Mouse (Mus musculus): ENCODE results near the gene Dnm2. TPM values are rescaled to one million over a fixed set of nuclear protein-coding genes. Genes with fewer than 3 reads are reported as not detected.
"Not testable (repeated sequence)": the region's sequence is repeated elsewhere in the genome, so short reads cannot be mapped to it uniquely, and the experiment has no call there.

The Dnm2 gene
- total RNA-seq, 2 experiments from 2014 or later: 66.2 to 74.4 TPM

DNA sequence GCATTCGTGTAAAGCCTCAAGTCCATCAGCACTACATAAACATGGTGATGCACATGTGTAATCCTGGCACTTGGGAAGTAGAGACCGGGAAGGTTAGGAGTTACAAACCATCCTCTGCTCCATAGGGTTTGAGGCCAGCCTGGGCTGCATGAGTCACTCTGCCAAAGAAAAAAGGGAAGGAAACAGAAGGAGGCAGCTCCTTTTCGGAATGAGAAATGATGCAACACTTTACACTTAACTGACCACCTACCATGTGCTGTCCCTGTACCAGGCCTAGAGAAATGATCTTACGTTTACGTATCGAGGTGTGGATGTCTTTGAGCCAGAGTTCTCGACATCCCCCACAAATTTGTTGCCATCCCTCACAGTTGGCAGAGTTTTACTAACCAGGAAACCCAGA, 28.3 kb downstream of the Dnm2 start:
- intact Hi-C loops (cut with DNase I): no loop called here
- DNase-seq (ENCODE audit: low spot score): no peak

DNA sequence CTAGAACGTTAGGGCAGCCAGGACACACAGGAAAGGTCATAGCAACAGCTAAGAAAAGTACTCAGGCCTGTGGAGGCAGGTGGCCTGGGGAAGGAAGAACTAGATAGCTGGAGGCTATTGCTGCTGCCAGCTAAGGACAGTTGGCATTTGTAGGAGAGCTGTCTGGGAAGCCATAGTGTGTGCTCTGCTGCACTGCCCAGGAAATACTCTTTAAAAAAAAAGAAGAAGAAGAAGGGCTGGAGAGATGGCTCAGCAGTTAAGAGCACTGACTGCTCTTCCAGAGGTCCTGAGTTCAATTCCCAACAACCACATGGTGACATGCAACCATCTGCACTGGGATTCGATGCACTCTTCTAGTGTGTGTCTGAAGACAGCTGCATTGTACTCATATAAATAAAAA, 28.8 kb downstream of the Dnm2 start:
- intact Hi-C loops (cut with DNase I): no loop called here
- DNase-seq (ENCODE audit: low spot score): no peak

DNA sequence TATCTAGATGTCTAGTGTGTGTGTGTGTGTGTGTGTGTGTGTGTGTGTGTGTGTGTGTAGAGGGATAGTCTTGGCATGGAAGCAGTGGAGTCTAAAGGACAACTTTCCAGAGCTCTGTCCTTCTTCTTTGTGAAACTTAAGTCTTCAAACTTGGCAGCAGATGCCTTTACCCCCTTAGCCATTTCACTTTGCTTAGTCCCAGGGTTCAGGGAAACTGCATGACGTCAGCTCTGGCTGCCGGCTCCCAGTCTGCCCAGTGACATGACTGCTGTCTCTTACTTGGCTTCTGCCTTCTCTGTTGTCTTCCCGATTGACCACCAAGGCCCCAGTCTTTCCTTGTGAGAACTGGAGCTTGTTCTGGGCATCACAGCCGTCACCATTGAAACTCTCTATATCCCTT, 29.8 kb downstream of the Dnm2 start:
- DNase-seq (ENCODE audit: low spot score): no peak
- intact Hi-C loops (cut with DNase I): no loop called here

DNA sequence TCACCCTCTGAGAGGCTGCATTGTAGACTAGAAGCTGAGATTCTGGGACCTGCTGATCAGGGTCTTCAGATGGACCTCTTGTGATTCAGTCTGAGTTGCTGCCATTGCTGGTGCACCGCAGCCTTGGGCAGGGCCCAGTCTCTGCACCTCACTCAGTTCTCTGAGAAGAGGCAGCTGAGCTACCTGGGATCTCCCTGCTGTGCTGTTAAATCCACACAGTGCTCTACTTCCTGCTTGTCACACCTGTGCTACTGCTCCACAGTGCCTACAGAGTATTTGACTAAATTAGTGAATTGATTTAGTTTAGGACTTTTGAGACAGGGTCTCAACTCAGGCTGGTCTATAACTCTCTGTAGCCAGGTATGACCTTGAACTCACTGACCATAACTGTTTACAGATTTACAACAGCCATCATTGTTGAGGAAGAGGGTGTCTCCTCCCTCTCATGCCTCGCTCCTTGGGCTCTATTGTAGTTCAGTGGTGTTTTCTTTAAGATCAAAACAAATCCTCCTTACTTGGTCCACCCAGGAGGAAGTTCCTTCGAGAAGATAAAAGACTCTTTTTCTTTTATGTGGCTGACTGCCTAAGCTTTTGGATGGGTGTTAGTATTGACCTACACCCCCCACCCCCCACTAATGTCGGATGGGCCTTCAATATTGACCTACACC, 30.5 kb downstream of the Dnm2 start:
- DNase-seq (ENCODE audit: low spot score): no peak
- intact Hi-C loops (cut with DNase I): no loop called here

DNA sequence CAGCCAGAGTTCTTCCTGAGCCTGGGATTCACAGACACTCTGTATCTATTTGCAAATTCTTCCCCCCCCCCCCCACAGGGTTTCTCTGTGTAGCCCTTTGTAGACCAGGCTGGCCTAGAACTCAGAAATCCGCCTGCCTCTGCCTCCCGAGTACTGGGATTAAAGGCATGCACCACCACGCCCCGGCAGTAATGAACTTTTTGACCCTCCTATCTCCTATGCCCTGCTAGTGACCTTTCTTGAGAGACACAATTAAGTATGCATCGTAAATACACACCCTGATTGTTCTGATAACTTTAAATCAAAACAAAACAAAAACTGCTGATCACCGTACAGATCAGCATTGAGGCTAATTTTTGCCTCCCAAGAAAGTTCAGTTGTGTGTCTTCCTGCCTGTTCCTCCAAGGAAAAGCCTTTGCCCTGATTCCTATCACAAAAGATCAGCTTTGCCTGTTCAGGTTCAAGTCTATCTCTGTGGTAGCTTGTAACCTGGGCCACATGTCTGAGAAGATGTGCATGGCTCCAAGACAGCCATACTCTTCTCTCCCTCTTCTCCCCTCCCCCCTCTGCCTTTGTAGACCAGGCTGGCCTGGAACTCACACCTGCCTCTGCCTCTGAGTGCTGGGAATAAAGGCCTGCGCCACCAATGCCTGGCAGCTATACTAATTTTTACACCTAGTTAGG, 31.7 kb downstream of the Dnm2 start:
- intact Hi-C loops (cut with DNase I): no loop called here
- DNase-seq (ENCODE audit: low spot score): no peak

DNA sequence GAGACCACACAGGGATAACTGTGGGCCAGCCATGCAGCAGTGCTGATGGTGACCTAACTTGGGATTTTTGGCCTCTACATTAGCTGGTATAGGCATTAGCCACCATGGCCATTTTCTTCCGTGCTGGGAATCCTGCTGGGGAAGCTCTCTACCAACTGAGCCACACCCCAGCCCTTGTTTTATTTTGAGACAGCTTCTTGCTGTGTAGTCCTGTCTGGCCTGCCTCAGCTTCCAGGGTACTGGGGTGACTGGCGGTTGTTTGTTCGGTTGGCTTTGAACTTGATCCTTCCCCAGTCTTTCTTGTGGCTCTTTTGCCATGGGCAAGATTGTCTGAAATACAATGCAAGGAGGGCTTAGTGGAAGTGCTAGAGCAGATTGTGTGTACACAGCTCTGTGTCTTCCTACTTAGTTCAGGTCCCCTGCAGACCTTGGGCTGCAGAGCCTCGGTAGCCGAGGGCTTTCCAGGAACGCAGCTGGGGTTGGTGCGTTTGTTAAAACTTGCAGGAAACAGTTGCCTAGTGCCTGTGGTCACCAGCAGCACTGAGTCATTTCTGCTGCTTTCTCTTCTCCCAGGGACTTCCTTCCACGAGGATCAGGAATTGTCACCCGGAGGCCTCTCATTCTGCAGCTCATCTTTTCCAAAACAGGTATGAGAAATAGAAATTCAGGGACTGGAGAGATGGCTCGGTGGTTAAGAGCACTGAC, 32.4 kb downstream of the Dnm2 start:
- DNase-seq (ENCODE audit: low spot score): no peak
- intact Hi-C loops (cut with DNase I): no loop called here

DNA sequence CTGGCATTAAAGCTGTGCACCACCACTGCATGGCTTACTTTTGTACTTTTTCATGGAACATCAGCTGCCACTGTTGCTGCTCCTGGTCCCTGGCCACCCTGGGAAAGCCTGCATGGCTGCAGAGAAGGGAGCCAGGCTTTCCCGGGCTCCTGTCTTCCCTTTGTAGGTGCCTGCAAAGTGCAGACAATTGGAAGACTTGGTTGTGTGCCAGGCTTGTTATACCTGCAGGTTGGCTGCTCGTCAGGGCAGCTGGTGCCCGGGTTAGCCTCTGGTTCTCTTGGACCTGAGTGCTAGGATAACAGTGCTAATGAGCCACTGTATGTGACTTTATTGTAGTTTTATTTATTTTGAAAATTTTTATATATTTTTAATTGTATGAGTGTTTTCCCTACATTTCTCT, 34.1 kb downstream of the Dnm2 start:
- no peak for DNase-seq (ENCODE audit: low spot score)
- intact Hi-C loops (cut with DNase I): no loop called here

DNA sequence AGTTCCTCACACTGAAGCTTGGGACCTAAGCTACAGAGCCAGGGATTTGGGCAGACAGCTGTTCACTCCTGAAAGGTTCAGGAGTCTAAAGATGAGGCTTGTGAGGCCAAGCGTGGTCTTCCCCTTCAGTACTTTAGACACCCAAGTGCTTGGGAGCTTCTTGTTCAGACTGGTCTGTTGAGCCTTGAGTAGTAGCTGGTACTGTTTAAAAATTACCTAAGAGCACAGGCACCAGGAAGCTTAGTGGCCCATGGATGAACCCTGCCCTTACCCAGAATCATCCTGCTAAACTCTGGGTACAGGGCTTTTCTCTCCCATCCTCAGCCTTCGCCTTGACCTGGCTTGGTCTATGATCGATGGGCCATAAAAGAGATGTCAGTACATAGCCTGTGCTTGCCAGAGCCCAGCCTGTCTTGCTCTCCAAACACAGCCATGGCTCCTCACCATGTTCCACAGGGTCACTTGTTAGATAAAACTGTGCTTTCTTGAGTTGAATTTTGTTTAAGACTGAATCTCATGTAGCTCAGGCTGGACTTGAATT, 35.8 kb downstream of the Dnm2 start:
- DNase-seq (ENCODE audit: low spot score): no peak
- intact Hi-C loops (cut with DNase I): no loop called here

DNA sequence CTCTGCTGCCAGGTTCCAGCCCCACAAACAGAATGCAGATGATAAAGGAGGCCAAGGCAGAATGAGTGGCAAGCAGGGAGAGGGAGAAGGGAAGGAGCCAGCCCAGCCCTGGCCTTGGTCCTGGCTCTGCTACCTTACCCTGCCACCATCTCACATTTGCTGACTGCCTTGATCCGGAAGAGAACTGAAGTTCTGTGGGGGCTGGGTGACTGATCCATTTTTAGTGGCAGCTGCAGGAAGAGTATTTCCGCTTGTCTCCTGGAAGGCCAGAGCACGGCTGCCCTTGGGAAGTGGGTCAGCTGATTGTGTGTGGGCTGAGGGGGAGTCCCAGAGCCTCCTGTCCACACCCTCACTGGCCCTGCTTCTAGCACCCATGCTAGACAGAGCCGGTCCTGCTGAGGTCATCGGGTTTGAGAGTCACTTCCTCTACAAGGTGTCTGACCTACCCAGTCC, 38.5 kb downstream of the Dnm2 start:
- intact Hi-C loops (cut with DNase I): no loop called here
- DNase-seq (ENCODE audit: low spot score): peak; percentile 69

DNA sequence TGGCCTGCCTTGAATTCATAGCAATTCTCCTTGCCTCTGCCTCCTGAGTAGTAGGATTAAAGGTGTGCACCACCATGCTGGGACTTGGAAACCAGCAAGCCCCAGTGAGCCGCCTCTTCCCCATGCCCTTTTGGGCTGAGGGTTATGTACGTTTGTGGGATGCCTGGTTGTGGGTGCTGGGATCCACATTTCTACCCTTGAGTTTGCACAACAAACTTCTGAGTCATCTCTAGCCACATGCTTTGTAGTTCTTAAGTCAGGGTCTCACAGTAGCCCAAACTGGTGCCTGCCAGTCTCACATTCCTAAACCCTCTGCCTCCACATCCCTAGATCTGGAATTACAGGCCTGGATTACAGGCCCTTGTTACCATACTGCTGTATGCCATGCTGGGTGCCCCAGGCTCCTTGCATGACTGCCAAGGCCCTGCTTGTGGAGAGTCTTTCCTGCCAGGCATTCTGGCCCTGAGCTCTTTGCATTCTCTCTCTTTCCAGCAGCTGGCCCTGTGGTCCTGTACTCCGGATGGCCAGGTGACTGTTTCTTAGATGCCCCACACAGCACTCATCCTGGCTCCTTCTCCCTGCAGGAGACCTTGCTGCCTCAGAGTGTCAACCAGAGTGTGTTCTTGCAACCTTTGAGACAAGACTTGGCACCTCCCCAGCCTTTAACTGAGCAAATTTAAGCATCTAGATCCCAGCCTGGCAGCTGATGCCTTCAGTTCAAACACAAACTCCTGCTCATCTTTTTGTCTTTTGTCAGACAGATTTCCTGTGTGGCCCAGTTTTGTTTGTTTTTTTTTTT, 39.3 kb downstream of the Dnm2 start:
- no peak for DNase-seq (ENCODE audit: low spot score)
- intact Hi-C loops (cut with DNase I): no loop called here

DNA sequence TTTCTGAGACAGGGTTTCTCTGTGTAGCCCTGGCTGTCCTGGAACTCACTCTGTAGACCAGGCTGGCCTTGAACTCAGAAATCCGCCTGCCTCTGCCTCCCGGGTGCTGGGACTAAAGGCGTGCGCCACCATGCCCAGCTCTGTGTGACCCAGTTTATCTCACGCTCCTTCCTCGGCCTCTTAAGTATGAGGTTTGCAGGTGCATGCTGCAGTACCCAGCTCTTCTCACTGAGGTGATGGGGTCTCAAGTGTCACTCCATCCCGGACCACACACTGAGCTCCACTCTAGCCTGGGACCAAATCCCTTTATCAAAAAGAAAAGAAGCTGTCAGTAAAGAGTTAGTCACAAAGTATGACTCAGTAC, 39.8 kb downstream of the Dnm2 start:
- DNase-seq (ENCODE audit: low spot score); intact Hi-C loops (cut with DNase I): not testable (repeated sequence)

DNA sequence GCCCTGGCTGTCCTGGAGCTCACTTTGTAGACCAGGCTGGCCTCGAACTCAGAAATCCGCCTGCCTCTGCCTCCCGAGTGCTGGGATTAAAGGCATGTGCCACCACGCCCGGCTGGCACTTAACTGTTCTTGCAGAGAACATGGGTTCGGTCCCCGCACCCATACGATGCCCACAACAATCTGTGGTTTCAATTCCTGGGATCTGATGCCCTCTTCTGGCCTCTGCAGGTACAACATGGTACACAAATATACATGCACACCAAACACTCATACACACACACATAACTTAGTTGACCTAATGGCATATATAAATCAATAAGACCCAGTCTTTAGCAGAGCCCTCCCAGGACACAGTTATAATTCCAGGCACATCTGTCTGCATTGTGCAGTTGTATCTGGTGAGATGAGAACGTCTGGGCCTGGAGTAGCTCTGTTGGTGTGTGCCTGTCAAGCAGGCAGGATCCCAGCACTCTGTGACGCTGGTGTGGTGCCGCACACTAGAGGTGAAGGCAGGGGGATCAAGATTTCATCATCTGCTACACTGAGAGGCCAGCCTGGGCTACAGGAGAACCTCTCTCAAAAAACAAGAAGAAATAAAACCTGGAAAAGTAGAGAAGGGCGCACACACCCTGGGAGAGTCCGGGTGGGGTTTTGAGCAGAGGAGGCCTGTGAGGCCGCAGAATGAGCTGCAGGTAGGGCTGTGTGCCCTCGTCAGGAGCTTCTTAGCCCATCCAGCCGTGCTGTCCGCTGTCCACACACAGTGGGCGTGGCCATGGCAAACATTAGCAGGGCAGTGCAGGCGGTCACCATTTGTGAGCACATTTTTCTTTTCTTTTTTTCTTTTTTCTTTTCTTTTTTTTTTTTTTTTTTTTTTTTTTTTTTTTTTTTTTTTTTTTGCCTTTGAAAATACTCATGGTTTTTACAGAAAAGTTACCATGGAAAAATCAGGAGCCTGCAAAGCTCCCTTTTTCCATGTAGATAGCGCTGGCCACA, 44.6 kb downstream of the Dnm2 start:
- no peak for DNase-seq (ENCODE audit: low spot score)
- intact Hi-C loops (cut with DNase I): loop anchor here (1.0 to 2.0 kb wide), 3 partner anchors 45 to 103 kb away; partner anchors contain the start of genes Dnm2 and Qtrt1

DNA sequence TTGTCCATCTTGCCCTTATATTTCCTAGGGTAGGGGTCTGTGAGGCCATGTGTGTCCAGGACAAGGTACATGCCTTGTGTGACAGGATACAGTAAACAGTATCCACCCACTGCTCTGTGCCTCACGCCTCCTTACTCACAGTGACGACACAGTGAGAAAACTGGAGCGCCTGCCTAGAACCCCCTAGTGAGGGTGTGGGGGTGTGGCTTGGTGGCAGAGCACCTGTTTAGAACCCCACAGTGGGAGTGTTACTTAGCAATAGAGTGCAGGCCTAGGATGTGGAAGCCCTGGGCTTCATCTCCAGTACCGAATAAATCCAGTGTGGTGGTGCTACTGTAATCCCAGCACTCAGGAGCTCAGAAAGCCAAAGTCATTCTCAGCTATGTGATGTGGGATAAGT, 48.2 kb downstream of the Dnm2 start:
- intact Hi-C loops (cut with DNase I): no loop called here
- no peak for DNase-seq (ENCODE audit: low spot score)

DNA sequence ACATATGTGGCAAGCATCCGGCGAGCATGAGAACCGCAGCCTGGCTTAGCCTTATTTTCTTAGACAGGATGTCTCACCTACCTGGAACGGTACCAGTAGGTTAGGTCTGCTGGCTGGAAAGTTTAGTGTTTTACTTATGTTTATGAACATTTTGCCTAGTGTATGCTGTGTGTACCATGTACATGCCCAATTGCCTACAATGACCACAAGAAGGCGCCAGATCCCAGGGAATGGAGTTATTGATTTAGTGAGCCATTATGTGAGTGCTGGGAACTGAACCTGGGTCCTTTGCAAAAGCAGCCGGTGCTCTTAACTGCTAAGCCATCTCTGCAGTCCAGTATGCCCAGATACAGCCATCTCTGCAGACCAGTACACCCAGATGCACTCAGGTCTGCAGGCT, 53.0 kb downstream of the Dnm2 start:
- DNase-seq (ENCODE audit: low spot score): no peak
- intact Hi-C loops (cut with DNase I): no loop called here

DNA sequence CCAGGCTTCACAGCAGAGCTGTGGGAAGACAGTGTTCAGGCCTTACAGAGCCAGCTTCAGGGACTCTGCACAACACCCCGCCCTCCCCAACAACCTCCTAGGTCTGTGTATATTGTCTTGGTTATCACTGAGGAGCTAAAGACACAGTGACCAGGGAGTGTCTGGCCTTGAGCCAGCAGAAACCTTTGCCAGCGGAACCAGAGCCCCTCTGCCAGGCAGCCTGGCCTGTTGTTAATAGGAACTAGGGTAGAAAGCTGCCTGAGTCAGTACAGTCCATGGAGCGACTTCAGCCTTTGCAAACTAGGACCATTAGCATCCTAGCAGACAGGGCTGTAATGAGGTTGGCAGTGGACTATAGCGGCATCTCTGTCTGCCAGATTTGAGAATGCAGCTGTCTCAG, 59.4 kb downstream of the Dnm2 start:
- intact Hi-C loops (cut with DNase I): no loop called here
- DNase-seq (ENCODE audit: low spot score): no peak

DNA sequence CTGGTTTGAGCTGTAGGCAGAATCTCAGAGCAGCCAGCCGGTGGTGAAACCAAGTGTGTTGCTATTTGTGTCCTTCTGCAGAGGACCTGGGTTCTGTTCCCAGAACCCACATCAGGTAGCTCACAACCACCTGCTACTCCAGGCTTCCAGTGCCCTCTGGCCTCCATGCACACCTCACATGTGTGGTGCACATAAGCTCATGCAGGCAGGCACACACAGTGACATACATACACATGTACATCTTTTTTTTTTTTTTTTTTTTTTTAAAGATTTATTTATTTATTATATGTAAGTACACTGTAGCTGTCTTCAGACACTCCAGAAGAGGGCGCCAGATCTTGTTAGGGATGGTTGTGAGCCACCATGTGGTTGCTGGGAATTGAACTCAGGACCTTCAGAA, 63.5 kb downstream of the Dnm2 start:
- intact Hi-C loops (cut with DNase I); DNase-seq (ENCODE audit: low spot score): not testable (repeated sequence)

DNA sequence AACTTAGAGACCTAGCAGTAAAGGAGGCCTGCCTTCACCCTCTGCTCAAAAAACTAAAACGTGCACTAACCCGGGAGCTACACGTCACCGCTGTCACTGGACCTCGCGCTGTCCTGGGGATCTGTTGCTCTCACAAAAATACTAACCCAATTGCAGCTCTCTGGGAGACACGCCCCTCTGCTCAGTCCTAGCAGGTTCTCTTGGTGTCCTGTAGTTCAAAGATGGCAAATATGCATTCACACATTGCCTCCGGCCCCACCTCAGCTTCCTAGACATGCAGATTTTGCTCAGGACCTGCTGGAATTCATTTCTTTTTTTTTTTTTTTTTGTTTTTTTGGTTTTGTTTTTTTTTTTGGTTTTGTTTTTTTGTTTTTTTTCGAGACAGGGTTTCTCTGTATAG, 66.0 kb downstream of the Dnm2 start:
- intact Hi-C loops (cut with DNase I): no loop called here
- DNase-seq (ENCODE audit: low spot score): no peak

DNA sequence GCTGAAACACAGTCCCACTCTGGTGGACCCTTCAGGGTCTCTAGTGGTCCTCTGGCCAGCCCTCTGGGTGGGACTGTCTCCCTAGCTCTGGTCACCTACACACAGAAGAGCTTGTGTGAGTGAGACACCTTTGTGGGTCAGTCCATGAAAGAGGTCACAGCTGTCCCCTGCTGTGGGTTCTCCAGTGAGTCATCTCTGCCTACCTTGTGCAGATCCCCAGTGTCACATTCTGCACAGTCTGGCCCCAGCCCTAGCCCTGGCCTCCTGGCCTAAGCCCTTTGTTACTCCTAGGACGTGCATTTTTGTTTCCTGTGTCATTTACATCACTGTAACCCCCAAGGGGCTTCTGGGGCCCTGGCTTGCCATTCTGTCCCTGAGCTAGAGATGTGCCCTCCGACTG, 69.2 kb downstream of the Dnm2 start:
- intact Hi-C loops (cut with DNase I): no loop called here
- no peak for DNase-seq (ENCODE audit: low spot score)

DNA sequence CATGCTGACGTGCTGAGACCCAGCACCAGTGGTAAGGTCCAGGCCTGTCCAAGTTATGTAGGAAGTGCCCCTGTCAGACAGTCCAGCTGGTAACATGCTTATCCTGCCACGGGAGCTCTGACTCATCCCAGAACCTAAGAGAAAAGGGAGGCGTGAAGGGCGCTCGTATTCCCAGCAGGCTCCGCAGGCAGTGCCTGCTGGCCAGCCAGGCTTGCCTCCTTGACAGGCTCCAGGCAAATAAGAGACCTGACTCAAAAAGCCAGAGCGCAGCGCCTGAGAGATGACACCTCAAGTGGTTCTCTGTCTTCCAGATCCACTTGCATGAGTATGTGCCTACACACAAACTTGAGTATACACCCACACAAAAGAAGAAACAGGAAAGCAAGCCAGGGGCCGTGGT, 70.0 kb downstream of the Dnm2 start:
- intact Hi-C loops (cut with DNase I): no loop called here

More for the DNA sequence above, 70.0 kb downstream of the Dnm2 start:
- DNase-seq (ENCODE audit: low spot score): no peak
